Mouse (Mus musculus): Measurements from ENCODE around the gene Krt79. TPM values are rescaled to one million over a fixed set of nuclear protein-coding genes. Genes with fewer than 3 reads are reported as not detected.

Gene Krt79
- polyA plus RNA-seq, 1 experiment = 0.22 TPM

DNA sequence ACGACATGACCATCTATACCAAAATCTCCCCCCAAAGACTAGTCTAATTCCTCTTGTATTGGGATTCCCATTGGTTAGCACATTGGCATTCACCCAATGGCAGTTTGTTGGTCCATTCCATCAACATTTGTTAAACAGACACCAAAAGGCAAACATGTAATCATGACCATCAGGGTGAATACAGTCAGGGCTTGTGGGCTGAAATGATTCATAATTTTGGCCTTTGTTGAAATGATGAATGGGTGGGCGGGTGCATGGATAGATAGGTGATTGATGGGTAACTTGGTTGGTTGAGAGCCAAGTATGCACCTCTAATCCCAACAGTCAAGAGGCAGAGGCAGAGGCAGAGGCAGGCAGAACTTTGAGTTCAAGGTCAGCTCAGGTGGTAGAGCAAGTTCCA, 24.1 kb downstream of the Krt79 start:
- H3K4me3 ChIP-seq (ENCODE audit: low read depth, low read length) = no peak overlapping the region
- no peak overlapping the region for H3K27ac ChIP-seq (ENCODE audit: insufficient read depth, low read depth, low read length)
- 71% methylated on average over 2 of the region's 2 CpGs for WGBS
- H3K27me3 ChIP-seq (ENCODE audit: control insufficient read depth, insufficient read depth, low read length) = no peaks in the 10 kb centered on the region
- H3K4me1 ChIP-seq (ENCODE audit: control insufficient read depth, insufficient read depth, insufficient read length, low read length) = no peaks in the 10 kb centered on the region
- no peaks in the 10 kb centered on the region for H3K36me3 ChIP-seq (ENCODE audit: control insufficient read depth, insufficient read depth, low read length)
- TF ChIP-seq CTCF (IDR thresholded peaks at IDR 0.05; ENCODE audit: extremely low read depth, insufficient read length, insufficient replicate concordance, low read depth, low read length) = no peak
- TF ChIP-seq POLR2A (IDR thresholded peaks at IDR 0.05; ENCODE audit: low read depth, low read length) = no peak

DNA sequence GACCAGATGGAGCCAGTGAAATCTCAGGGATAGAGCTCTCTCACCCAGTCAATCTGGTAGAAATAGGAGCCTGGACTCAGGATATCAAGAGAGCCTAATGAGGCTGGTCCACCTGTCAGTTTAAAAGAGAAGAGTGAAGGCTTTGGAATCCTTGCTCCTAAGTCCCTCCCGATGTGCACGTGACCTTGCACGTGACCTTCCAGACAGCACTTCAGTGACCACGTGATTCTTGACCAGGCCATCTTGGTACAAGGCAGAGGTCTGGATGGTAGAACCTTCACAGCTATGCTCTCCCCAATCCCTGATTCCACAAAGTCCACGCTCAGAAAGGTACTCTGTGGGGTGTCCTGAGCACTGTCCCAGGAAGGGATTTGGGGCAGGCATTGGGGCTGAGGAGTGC, 35.3 kb downstream of the Krt79 start:
- Histone ChIP-seq H3K4me3 (ENCODE audit: low read depth, low read length) (no peak overlapping the region), H3K36me3 (ENCODE audit: control insufficient read depth, insufficient read depth, low read length) (no peaks in the 10 kb centered on the region), H3K27me3 (ENCODE audit: control insufficient read depth, insufficient read depth, low read length) (no peaks in the 10 kb centered on the region), H3K4me1 (ENCODE audit: control insufficient read depth, insufficient read depth, insufficient read length, low read length) (no peaks in the 10 kb centered on the region), H3K27ac (ENCODE audit: insufficient read depth, low read depth, low read length) (no peak overlapping the region)
- no peak for TF ChIP-seq CTCF (IDR thresholded peaks at IDR 0.05; ENCODE audit: extremely low read depth, insufficient read length, insufficient replicate concordance, low read depth, low read length)
- TF ChIP-seq POLR2A (IDR thresholded peaks at IDR 0.05; ENCODE audit: low read depth, low read length) = no peak
- whole genome bisulfite sequencing = 84% methylated on average over 5 of the region's 5 CpGs

DNA sequence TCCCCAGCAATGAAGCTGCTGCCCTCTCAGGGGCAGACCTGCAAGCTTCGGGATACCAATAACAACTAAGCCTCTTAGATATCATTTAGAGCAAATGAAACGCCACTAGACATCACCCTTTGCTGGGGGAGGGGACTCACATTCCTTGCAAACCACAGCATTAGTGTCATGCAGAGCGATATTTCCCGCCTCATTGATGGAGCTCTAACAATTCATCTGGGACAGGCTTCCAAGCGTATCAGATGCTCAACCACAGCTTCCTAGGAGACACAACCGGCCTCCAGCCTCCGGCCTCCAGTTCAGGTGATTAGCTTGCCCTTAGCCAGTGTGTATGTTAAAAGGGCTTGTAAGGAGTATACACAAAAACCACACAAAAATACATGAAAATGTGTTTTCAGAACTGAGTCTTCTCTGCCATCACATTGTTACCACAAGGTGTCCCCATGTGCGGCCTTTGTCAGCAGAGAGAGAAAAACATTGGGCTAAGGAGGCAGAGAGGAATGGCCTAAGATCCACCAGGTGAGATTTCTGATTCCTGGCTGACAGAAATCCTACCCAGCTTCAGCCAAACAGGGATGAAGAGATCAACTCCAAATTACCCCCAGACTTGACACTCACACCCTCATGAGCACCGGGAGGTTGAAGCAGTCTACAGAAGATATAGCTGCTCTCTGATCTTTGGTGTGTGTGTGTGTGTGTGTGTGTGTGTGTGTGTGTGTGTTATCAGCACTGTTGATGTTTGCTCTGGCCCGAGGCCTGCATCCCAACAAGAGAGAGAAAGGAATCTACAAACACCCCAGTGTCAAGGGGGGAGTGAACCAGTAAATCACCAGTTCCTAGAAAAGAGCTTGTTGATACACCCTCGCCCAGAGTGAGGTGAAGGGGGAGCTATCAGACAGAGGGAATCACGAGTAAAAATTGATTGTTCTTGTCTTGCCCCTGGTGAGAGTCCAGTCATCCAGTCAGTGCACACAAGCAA, 37.7 kb downstream of the Krt79 start:
- Histone ChIP-seq H3K27me3 (ENCODE audit: control insufficient read depth, insufficient read depth, low read length) (no peaks in the 10 kb centered on the region), H3K4me3 (ENCODE audit: low read depth, low read length) (no peak overlapping the region), H3K36me3 (ENCODE audit: control insufficient read depth, insufficient read depth, low read length) (no peaks in the 10 kb centered on the region), H3K4me1 (ENCODE audit: control insufficient read depth, insufficient read depth, insufficient read length, low read length) (no peaks in the 10 kb centered on the region), H3K27ac (ENCODE audit: insufficient read depth, low read depth, low read length) (no peak overlapping the region)
- TF ChIP-seq POLR2A (IDR thresholded peaks at IDR 0.05; ENCODE audit: low read depth, low read length) = no peak
- WGBS = 46% methylated on average over 12 of the region's 12 CpGs

DNA sequence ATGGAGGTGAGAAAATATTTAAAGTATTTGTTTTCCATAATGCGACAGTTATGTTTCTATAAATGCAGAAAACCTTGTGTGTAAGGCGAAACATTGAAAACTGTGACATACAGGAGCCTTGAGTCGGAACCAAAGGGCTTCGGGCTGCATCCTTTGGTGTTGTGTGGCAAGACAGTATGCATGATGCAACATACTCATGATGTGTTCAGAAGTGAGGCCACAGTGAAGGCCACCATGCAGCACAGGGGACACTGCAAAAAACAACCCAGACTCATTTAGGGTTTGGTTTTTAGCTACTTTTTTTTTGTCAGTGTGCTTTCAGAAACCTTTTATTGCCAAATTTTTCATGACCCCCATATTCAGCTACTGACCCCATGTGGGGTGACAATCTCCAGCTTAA, 44.9 kb downstream of the Krt79 start:
- H3K27ac ChIP-seq (ENCODE audit: insufficient read depth, low read depth, low read length) = no peak overlapping the region
- no peaks in the 10 kb centered on the region for H3K4me1 ChIP-seq (ENCODE audit: control insufficient read depth, insufficient read depth, insufficient read length, low read length)
- no peak overlapping the region for H3K4me3 ChIP-seq (ENCODE audit: low read depth, low read length)
- WGBS = 92% methylated on average over 4 of the region's 4 CpGs
- H3K36me3 ChIP-seq (ENCODE audit: control insufficient read depth, insufficient read depth, low read length) = no peaks in the 10 kb centered on the region
- TF ChIP-seq CTCF (IDR thresholded peaks at IDR 0.05; ENCODE audit: extremely low read depth, insufficient read length, insufficient replicate concordance, low read depth, low read length) (no peak), POLR2A (IDR thresholded peaks at IDR 0.05; ENCODE audit: low read depth, low read length) (no peak)
- no peaks in the 10 kb centered on the region for H3K27me3 ChIP-seq (ENCODE audit: control insufficient read depth, insufficient read depth, low read length)

DNA sequence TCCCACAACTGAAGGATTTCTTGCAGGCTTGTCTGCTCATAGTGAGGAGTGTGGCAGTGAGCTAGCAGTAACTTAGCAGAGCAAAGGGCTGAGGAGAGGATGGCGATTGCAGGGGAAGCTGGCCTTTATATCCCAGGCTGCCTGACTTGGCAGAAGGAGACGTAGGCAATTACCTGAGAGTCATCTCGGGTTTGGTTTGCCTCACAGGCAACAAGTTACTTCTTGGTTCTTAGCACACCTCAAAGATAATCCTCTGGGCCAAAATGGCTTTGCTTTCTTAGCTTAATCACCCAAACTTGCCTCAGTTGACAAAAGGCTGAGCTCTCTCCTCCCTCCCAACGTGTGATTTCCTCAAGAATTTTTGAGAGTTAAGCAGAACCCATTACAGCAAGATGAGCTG, 47.3 kb downstream of the Krt79 start, which contains the start of gene Krt76:
Gene Krt76, minus strand, starts transcription at position 101 of the 400 bp plus-strand sequence.
- Histone ChIP-seq H3K4me1 (ENCODE audit: control insufficient read depth, insufficient read depth, insufficient read length, low read length) (no peaks in the 10 kb centered on the region), H3K27me3 (ENCODE audit: control insufficient read depth, insufficient read depth, low read length) (peaks cover 2% of the 10 kb centered on the region; the same call in 1 of the 2 replicates), H3K4me3 (ENCODE audit: low read depth, low read length) (no peak within 1 kb of the TSS), H3K27ac (ENCODE audit: insufficient read depth, low read depth, low read length) (no peak within 1 kb of the TSS), H3K36me3 (ENCODE audit: control insufficient read depth, insufficient read depth, low read length) (no peaks in the 10 kb centered on the region)
- 50% methylated on average over 4 of the region's 4 CpGs for WGBS
- TF ChIP-seq POLR2A (IDR thresholded peaks at IDR 0.05; ENCODE audit: low read depth, low read length) (no peak), CTCF (IDR thresholded peaks at IDR 0.05; ENCODE audit: extremely low read depth, insufficient read length, insufficient replicate concordance, low read depth, low read length) (no peak)

DNA sequence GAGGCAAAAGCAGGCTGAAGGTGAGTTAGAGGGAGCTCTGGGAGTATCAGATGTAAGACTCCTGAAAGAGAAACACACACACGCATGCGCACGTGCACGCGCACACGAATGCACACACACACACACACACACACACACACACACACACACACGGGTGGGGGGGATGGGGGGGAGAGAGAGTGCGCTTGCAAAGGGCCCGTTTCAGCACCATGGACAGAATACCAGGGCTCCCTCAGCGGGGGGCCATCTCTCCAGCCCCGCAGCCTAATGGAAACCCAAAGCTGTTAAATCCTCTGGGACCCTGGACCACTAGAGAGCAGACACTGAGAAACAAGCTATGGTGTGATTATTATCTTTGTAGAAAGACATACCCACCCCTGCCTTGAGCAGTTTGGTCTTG, 60.3 kb downstream of the Krt79 start:
- Histone ChIP-seq H3K27me3 (ENCODE audit: control insufficient read depth, insufficient read depth, low read length) (no peaks in the 10 kb centered on the region; the same call in 1 of the 2 replicates), H3K4me3 (ENCODE audit: low read depth, low read length) (no peak overlapping the region), H3K4me1 (ENCODE audit: control insufficient read depth, insufficient read depth, insufficient read length, low read length) (peaks cover 6% of the 10 kb centered on the region), H3K27ac (ENCODE audit: insufficient read depth, low read depth, low read length) (no peak overlapping the region), H3K36me3 (ENCODE audit: control insufficient read depth, insufficient read depth, low read length) (no peaks in the 10 kb centered on the region)
- TF ChIP-seq POLR2A (IDR thresholded peaks at IDR 0.05; ENCODE audit: low read depth, low read length) = no peak
- TF ChIP-seq CTCF (IDR thresholded peaks at IDR 0.05; ENCODE audit: extremely low read depth, insufficient read length, insufficient replicate concordance, low read depth, low read length) = no peak
- 18% methylated on average over 11 of the region's 11 CpGs for WGBS

Other genes starting within 250 kb of the Krt79 start
- gene Krt6a, start 246.0 kb downstream of the Krt79 start, polyA plus RNA-seq (2012; rRNA removed) = not detected in 2 replicates
- 0.15 and 0.43 TPM in 2 replicates for gene Krt5, start 227.4 kb downstream of the Krt79 start, polyA plus RNA-seq (2012; rRNA removed)
- gene Krt71, start 197.2 kb downstream of the Krt79 start, polyA plus RNA-seq (2012; rRNA removed) = not detected in 2 replicates
- gene Krt72, start 153.9 kb downstream of the Krt79 start, polyA plus RNA-seq (2012; rRNA removed) = not detected in 2 replicates
- gene Krt73, start 138.0 kb downstream of the Krt79 start, polyA plus RNA-seq (2012; rRNA removed) = not detected in 2 replicates
- not detected in 2 replicates for gene Krt2, start 122.2 kb downstream of the Krt79 start, polyA plus RNA-seq (2012; rRNA removed)
- gene Krt1, start 89.5 kb downstream of the Krt79 start, polyA plus RNA-seq (2012; rRNA removed) = 0.09 TPM in 1 of 2 replicates, not detected in the other
- not detected in 2 replicates for gene Krt77, start 70.6 kb downstream of the Krt79 start, polyA plus RNA-seq (2012; rRNA removed)
- gene Krt76, start 47.4 kb downstream of the Krt79 start, polyA plus RNA-seq (2012; rRNA removed) = not detected in 2 replicates
- gene Krt4, start 15.6 kb downstream of the Krt79 start, polyA plus RNA-seq (2012; rRNA removed) = 0.09 and 0.10 TPM in 2 replicates
- gene Krt78, start 14.0 kb upstream of the Krt79 start, polyA plus RNA-seq (2012; rRNA removed) = 0.18 and 0.23 TPM in 2 replicates
- 1,332 and 3,924 TPM in 2 replicates for gene Krt8, start 64.2 kb upstream of the Krt79 start, polyA plus RNA-seq (2012; rRNA removed)
- gene Krt18, start 87.9 kb upstream of the Krt79 start, polyA plus RNA-seq (2012; rRNA removed) = 141 and 200 TPM in 2 replicates
- gene Eif4b, start 133.4 kb upstream of the Krt79 start, polyA plus RNA-seq (2012; rRNA removed) = 22.7 and 54.7 TPM in 2 replicates
- 26.4 and 42.5 TPM in 2 replicates for gene Tns2, start 160.1 kb upstream of the Krt79 start, polyA plus RNA-seq (2012; rRNA removed)
- gene Spryd3, start 195.9 kb upstream of the Krt79 start, polyA plus RNA-seq (2012; rRNA removed) = 22.7 and 48.8 TPM in 2 replicates
- gene Igfbp6, start 204.0 kb upstream of the Krt79 start, polyA plus RNA-seq (2012; rRNA removed) = 5.4 and 22.3 TPM in 2 replicates
- 94.1 and 454 TPM in 2 replicates for gene Soat2, start 210.2 kb upstream of the Krt79 start, polyA plus RNA-seq (2012; rRNA removed)